In the genomic region with DNA sequence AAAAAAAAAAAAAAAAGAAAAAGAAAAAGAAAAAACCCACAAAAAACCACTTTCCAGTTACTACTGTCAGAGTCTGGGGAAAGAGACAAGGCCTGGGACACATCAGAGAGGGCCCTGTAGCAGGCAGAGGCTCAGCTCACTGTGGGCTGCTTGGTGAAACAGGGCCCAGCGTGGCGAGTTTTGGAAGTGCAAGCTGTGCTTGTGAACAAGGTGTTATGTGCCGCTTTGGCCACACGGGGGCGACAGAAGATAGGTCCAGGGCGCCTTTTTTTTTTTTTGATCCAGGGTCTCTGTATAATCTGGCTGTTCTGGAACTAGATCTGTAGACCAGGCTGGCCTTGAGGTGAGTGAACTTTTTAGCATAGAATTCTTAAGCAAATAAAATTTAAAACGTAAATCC, we compare ENCODE assay signal across 9 mouse cellular contexts. TPM values are rescaled to one million over a fixed set of nuclear protein-coding genes. Genes with fewer than 3 reads are reported as not detected.
DNase-seq lines count a peak whose midpoint lies in the region; ATAC-seq and TF ChIP-seq lines count a peak whose summit lies in the region.
"Had no signal": no experiment of that assay in that cellular context is flagged by ENCODE, and none has a peak within 500 bp of the region (broad histone marks: within the 10 kb centered on the region; RNA-seq: fewer than 3 reads in every experiment).

No protein-coding gene starts in this region.

- no peak overlapping the region for H3K9ac ChIP-seq in liver, postnatal 0 days (replicated peaks)

- H3K36me3 ChIP-seq in liver, postnatal 0 days (replicated peaks; ENCODE audit: insufficient read depth, low read length), result no peaks in the 10 kb centered on the region; the same call in 1 of the 2 replicates

- DNase-seq in B cell, adult 2 months, result peak; percentile 95
- peak; percentile 80 for DNase-seq in WW6 (ENCODE audit: low read depth, low spot score)
- DNase-seq in cerebellum, postnatal 25 days, result peak; percentile 91 to 97
- peak; percentile 95 for DNase-seq in gastrocnemius, postnatal 10 days
- DNase-seq in kidney, postnatal 36 days, result peak; percentile 92 to 97
- DNase-seq in liver, postnatal 0 days, result peak; percentile 93
- peak; percentile 90 for DNase-seq in ovary, postnatal 36 days (ENCODE audit: low spot score)
- peak; percentile 87 to 97 for DNase-seq in thymus, postnatal 10 days (ENCODE audit: low spot score in 2 of 2)

- ATAC-seq in liver, postnatal 0 days, result peak; percentile 61

- peaks cover 7% of the 10 kb centered on the region; the same call in 1 of the 2 replicates for H3K27me3 ChIP-seq in liver, postnatal 0 days (ENCODE audit: insufficient read depth, low read length)

- H3K4me2 ChIP-seq in liver, postnatal 0 days (ENCODE audit: low read depth, low read length), result no peak overlapping the region

- H3K27ac ChIP-seq in liver, postnatal 0 days (ENCODE audit: low read depth), result no peak overlapping the region

- no peaks in the 10 kb centered on the region; the same call in 1 of the 2 replicates for H3K4me1 ChIP-seq in liver, postnatal 0 days (ENCODE audit: insufficient read depth)

- WGBS in liver, postnatal 0 days (ENCODE audit: insufficient replicate concordance), result 3% methylated on average over 7 of the region's 7 CpGs

- no peak for TF ChIP-seq EP300 in liver, postnatal 0 days (IDR thresholded peaks at IDR 0.05; ENCODE audit: low read depth)

- H3K4me3 ChIP-seq in liver, postnatal 0 days (ENCODE audit: low read depth, low read length), result no peak overlapping the region

- TF ChIP-seq CTCF in liver, postnatal 0 days (IDR thresholded peaks at IDR 0.05; ENCODE audit: low read depth), result peak; percentile 94

- H3K9me3 ChIP-seq in liver, postnatal 0 days (ENCODE audit: low read length), result no peaks in the 10 kb centered on the region

RNA-seq across cellular contexts. Expression of a gene that starts 11.3 kb away (rescaled TPM):
- total RNA-seq in gastrocnemius, postnatal 10 days (2021), result 10 to 100 TPM in 1 of 2 experiments, 1 to 10 TPM in 1; 8.9 to 12.2 TPM
- 0.72 and 0.99 TPM in 2 replicates for polyA plus RNA-seq in liver, postnatal 0 days (2015; fragmentation: Nextera tagmentation; extraction: Ambion mirVana)

RNA-seq across cellular contexts. Expression of a gene that starts 19.9 kb away (rescaled TPM):
- not detected for total RNA-seq in gastrocnemius, postnatal 10 days (2021)
- 0.08 and 0.20 TPM in 2 replicates for polyA plus RNA-seq in liver, postnatal 0 days (2015; fragmentation: Nextera tagmentation; extraction: Ambion mirVana)
- polyA plus RNA-seq: heart, embryonic 14.5 days had no signal

RNA-seq across cellular contexts. Expression of a gene that starts 23.2 kb away (rescaled TPM):
- total RNA-seq in gastrocnemius, postnatal 10 days (2021), result 100 to 1,000 TPM; 107 to 120 TPM
- polyA plus RNA-seq in liver, postnatal 0 days (2015; fragmentation: Nextera tagmentation; extraction: Ambion mirVana), result 33.4 and 33.5 TPM in 2 replicates

RNA-seq across cellular contexts. Expression of a gene that starts 27.9 kb away (rescaled TPM):
- total RNA-seq in gastrocnemius, postnatal 10 days (2021), result 10 to 100 TPM; 15.2 to 20.4 TPM
- polyA plus RNA-seq in liver, postnatal 0 days (2015; fragmentation: Nextera tagmentation; extraction: Ambion mirVana), result 1.5 and 1.8 TPM in 2 replicates

RNA-seq across cellular contexts. Expression of a gene that starts 30.5 kb away (rescaled TPM):
- total RNA-seq in gastrocnemius, postnatal 10 days (2021), result 100 to 1,000 TPM; 725 to 806 TPM
- 753 and 771 TPM in 2 replicates for polyA plus RNA-seq in liver, postnatal 0 days (2015; fragmentation: Nextera tagmentation; extraction: Ambion mirVana)
